Mouse (Mus musculus): ENCODE results near the gene Wdr66.

GRCm38 (mm10) chr5:123251390-123251789 is 512 bp upstream of the Wdr66 start:
- TF ChIP-seq CTCF (IDR thresholded peaks at IDR 0.05; ENCODE audit: low read depth) (no peak), EP300 (IDR thresholded peaks at IDR 0.05; ENCODE audit: low read depth) (no peak)
